Mouse (Mus musculus) CD4-positive, CD25-positive, alpha-beta regulatory T cell, adult 2 months (primary cell): ENCODE measurements at regions not wholly inside any gene's neighbourhood (a gene's known extent, or its start where the extent isn't known, plus 50 kb on each side); places are given as distances from the start of the nearest gene placed in this dataset.

Source experiments
- DNase-seq: peaks from one replicate; pipeline ENCODE4 v3.0.0-alpha.2; 2012; ENCODE audit warnings: low read depth, low spot score

- no peak for DNase-seq
Observed at GRCm38 (mm10) chr9:112938781-112939180, 703.0 kb upstream of the Arpp21 start.

- DNase-seq: no peak
Observed at GRCm38 (mm10) chr9:112909311-112910101, 673.8 kb upstream of the Arpp21 start.

- DNase-seq: no peak
Observed at GRCm38 (mm10) chr9:112905955-112906354, 670.2 kb upstream of the Arpp21 start.

GRCm38 (mm10) chr9:112864921-112865320 lies 629.2 kb upstream of the Arpp21 start:
- DNase-seq: no peak

- DNase-seq: no peak
Observed at GRCm38 (mm10) chr9:112861136-112861535, 625.4 kb upstream of the Arpp21 start.

- DNase-seq: no peak
Observed at GRCm38 (mm10) chr9:112860307-112860893, 624.7 kb upstream of the Arpp21 start.

GRCm38 (mm10) chr9:112841473-112841872 lies 605.7 kb upstream of the Arpp21 start:
- DNase-seq: no peak

- no peak for DNase-seq
Observed at GRCm38 (mm10) chr9:112839071-112839793, 603.5 kb upstream of the Arpp21 start.

GRCm38 (mm10) chr9:112837563-112837962 lies 601.8 kb upstream of the Arpp21 start:
- DNase-seq: no peak

GRCm38 (mm10) chr9:112834441-112835245 lies 598.9 kb upstream of the Arpp21 start:
- no peak for DNase-seq

- no peak for DNase-seq
Observed at GRCm38 (mm10) chr9:112831102-112831501, 595.4 kb upstream of the Arpp21 start.

GRCm38 (mm10) chr9:112828602-112829001 lies 592.9 kb upstream of the Arpp21 start:
- no peak for DNase-seq

GRCm38 (mm10) chr9:112826592-112826991 lies 590.9 kb upstream of the Arpp21 start:
- no peak for DNase-seq

- DNase-seq: no peak
Observed at GRCm38 (mm10) chr9:112821940-112822339, 586.2 kb upstream of the Arpp21 start.

GRCm38 (mm10) chr9:112811946-112812345 lies 576.2 kb upstream of the Arpp21 start:
- DNase-seq: peak; percentile 22

GRCm38 (mm10) chr9:112799583-112800220 lies 564.0 kb upstream of the Arpp21 start:
- no peak for DNase-seq

GRCm38 (mm10) chr9:112793537-112793936 lies 557.8 kb upstream of the Arpp21 start:
- DNase-seq: no peak

GRCm38 (mm10) chr9:112771981-112772380 lies 536.2 kb upstream of the Arpp21 start:
- DNase-seq: no peak

GRCm38 (mm10) chr9:112744616-112745015 lies 508.9 kb upstream of the Arpp21 start:
- DNase-seq: no peak

GRCm38 (mm10) chr9:112743871-112744590 lies 508.3 kb upstream of the Arpp21 start:
- no peak for DNase-seq

GRCm38 (mm10) chr9:112735761-112736160 lies 500.0 kb upstream of the Arpp21 start:
- no peak for DNase-seq
